Mouse (Mus musculus): ENCODE results near the gene Ppif. TPM values are rescaled to one million over a fixed set of nuclear protein-coding genes. Genes with fewer than 3 reads are reported as not detected.

Gene Ppif
- polyA plus RNA-seq (2014; fragmentation: Nextera tagmentation; extraction: Ambion mirVana): 47.4 and 50.9 TPM in 2 replicates

- Histone ChIP-seq H3K27ac (replicated peaks; ENCODE audit: low read depth, low read length) (no peak within 1 kb of the TSS), H3K9me3 (ENCODE audit: control insufficient read depth, low read length) (no peaks in the 10 kb centered on the region), H3K4me2 (ENCODE audit: low read depth, severe bottlenecking) (peak within 1 kb of the TSS; percentile 80), H3K9ac (ENCODE audit: low read length) (peak within 1 kb of the TSS; percentile 70), H3K4me1 (ENCODE audit: control insufficient read depth, insufficient read depth, low read length) (peaks cover 13% of the 10 kb centered on the region), H3K36me3 (ENCODE audit: control insufficient read depth, insufficient read depth, low read length) (peaks cover 6% of the 10 kb centered on the region; the same call in 1 of the 2 replicates), H3K4me3 (ENCODE audit: low read depth, low read length) (peak within 1 kb of the TSS; percentile 79), H3K27me3 (ENCODE audit: control insufficient read depth, insufficient read depth, low read length) (no peaks in the 10 kb centered on the region)
- ATAC-seq (ENCODE audit: insufficient number of reproducible peaks, low FRiP score, low TSS enrichment, low read depth) (peak; percentile 81), DNase-seq (ENCODE audit: low spot score) (peak; percentile 99)
- under 1% methylated on average over 70 of the region's 70 CpGs for WGBS
These were observed at the start of gene Ppif for GRCm38 (mm10) chr14:25693888-25694568. Ppif (plus strand) TSS chr14:25694154.

GRCm38 (mm10) chr14:25645717-25646116, 48.2 kb upstream of the Ppif start:
- no peak for ATAC-seq (ENCODE audit: insufficient number of reproducible peaks, low FRiP score, low TSS enrichment, low read depth)
- WGBS: 91% methylated on average over 9 of the region's 9 CpGs
- DNase-seq (ENCODE audit: low spot score): no peak

GRCm38 (mm10) chr14:25646161-25646621, 47.8 kb upstream of the Ppif start:
- Histone ChIP-seq H3K27ac (replicated peaks; ENCODE audit: low read depth, low read length) (no peak overlapping the region), H3K9me3 (ENCODE audit: control insufficient read depth, low read length) (no peaks in the 10 kb centered on the region), H3K9ac (ENCODE audit: low read length) (no peak overlapping the region), H3K4me3 (ENCODE audit: low read depth, low read length) (no peak overlapping the region), H3K27me3 (ENCODE audit: control insufficient read depth, insufficient read depth, low read length) (no peaks in the 10 kb centered on the region), H3K4me2 (ENCODE audit: low read depth, severe bottlenecking) (no peak overlapping the region), H3K4me1 (ENCODE audit: control insufficient read depth, insufficient read depth, low read length) (no peaks in the 10 kb centered on the region), H3K36me3 (ENCODE audit: control insufficient read depth, insufficient read depth, low read length) (peaks cover 55% of the 10 kb centered on the region)
- ATAC-seq (ENCODE audit: insufficient number of reproducible peaks, low FRiP score, low TSS enrichment, low read depth): 0 out of 2 replicates have a peak, but pooled peaks have one; percentile 36
- 79% methylated on average over 2 of the region's 2 CpGs for WGBS
- DNase-seq (ENCODE audit: low spot score): peak; percentile 64

More at GRCm38 (mm10) chr14:25645717-25646116, 48.2 kb upstream of the Ppif start:
- Histone ChIP-seq H3K4me2 (ENCODE audit: low read depth, severe bottlenecking) (no peak overlapping the region), H3K36me3 (ENCODE audit: control insufficient read depth, insufficient read depth, low read length) (peaks cover 53% of the 10 kb centered on the region), H3K4me3 (ENCODE audit: low read depth, low read length) (no peak overlapping the region), H3K27ac (replicated peaks; ENCODE audit: low read depth, low read length) (no peak overlapping the region), H3K9ac (ENCODE audit: low read length) (no peak overlapping the region), H3K4me1 (ENCODE audit: control insufficient read depth, insufficient read depth, low read length) (no peaks in the 10 kb centered on the region), H3K9me3 (ENCODE audit: control insufficient read depth, low read length) (no peaks in the 10 kb centered on the region), H3K27me3 (ENCODE audit: control insufficient read depth, insufficient read depth, low read length) (no peaks in the 10 kb centered on the region)

GRCm38 (mm10) chr14:25651131-25651530, 42.8 kb upstream of the Ppif start:
- Histone ChIP-seq H3K9ac (ENCODE audit: low read length) (no peak overlapping the region), H3K4me1 (ENCODE audit: control insufficient read depth, insufficient read depth, low read length) (no peaks in the 10 kb centered on the region), H3K36me3 (ENCODE audit: control insufficient read depth, insufficient read depth, low read length) (peaks cover 61% of the 10 kb centered on the region)

GRCm38 (mm10) chr14:25651905-25652304, 42.0 kb upstream of the Ppif start:
- H3K9me3 ChIP-seq (ENCODE audit: control insufficient read depth, low read length): no peaks in the 10 kb centered on the region
- WGBS: 90% methylated on average over 9 of the region's 9 CpGs
- H3K4me3 ChIP-seq (ENCODE audit: low read depth, low read length): no peak overlapping the region
- no peaks in the 10 kb centered on the region for H3K27me3 ChIP-seq (ENCODE audit: control insufficient read depth, insufficient read depth, low read length)
- H3K27ac ChIP-seq (replicated peaks; ENCODE audit: low read depth, low read length): no peak overlapping the region
- H3K4me2 ChIP-seq (ENCODE audit: low read depth, severe bottlenecking): no peak overlapping the region
- peaks cover 62% of the 10 kb centered on the region for H3K36me3 ChIP-seq (ENCODE audit: control insufficient read depth, insufficient read depth, low read length)
- no peak overlapping the region for H3K9ac ChIP-seq (ENCODE audit: low read length)
- ATAC-seq (ENCODE audit: insufficient number of reproducible peaks, low FRiP score, low TSS enrichment, low read depth) (no peak), DNase-seq (ENCODE audit: low spot score) (no peak)
- H3K4me1 ChIP-seq (ENCODE audit: control insufficient read depth, insufficient read depth, low read length): no peaks in the 10 kb centered on the region

More at GRCm38 (mm10) chr14:25651131-25651530, 42.8 kb upstream of the Ppif start:
- H3K9me3 ChIP-seq (ENCODE audit: control insufficient read depth, low read length): no peaks in the 10 kb centered on the region
- H3K27me3 ChIP-seq (ENCODE audit: control insufficient read depth, insufficient read depth, low read length): no peaks in the 10 kb centered on the region
- WGBS: 94% methylated on average over 4 of the region's 4 CpGs
- no peak overlapping the region for H3K4me2 ChIP-seq (ENCODE audit: low read depth, severe bottlenecking)
- no peak for DNase-seq (ENCODE audit: low spot score)
- H3K27ac ChIP-seq (replicated peaks; ENCODE audit: low read depth, low read length): no peak overlapping the region
- ATAC-seq (ENCODE audit: insufficient number of reproducible peaks, low FRiP score, low TSS enrichment, low read depth): no peak
- no peak overlapping the region for H3K4me3 ChIP-seq (ENCODE audit: low read depth, low read length)

- Histone ChIP-seq H3K4me1 (ENCODE audit: control insufficient read depth, insufficient read depth, low read length) (no peaks in the 10 kb centered on the region), H3K36me3 (ENCODE audit: control insufficient read depth, insufficient read depth, low read length) (peaks cover 69% of the 10 kb centered on the region), H3K27me3 (ENCODE audit: control insufficient read depth, insufficient read depth, low read length) (no peaks in the 10 kb centered on the region), H3K9me3 (ENCODE audit: control insufficient read depth, low read length) (no peaks in the 10 kb centered on the region), H3K4me3 (ENCODE audit: low read depth, low read length) (no peak overlapping the region), H3K4me2 (ENCODE audit: low read depth, severe bottlenecking) (no peak overlapping the region), H3K27ac (replicated peaks; ENCODE audit: low read depth, low read length) (no peak overlapping the region), H3K9ac (ENCODE audit: low read length) (no peak overlapping the region)
- DNase-seq (ENCODE audit: low spot score) (no peak), ATAC-seq (ENCODE audit: insufficient number of reproducible peaks, low FRiP score, low TSS enrichment, low read depth) (no peak)
- 93% methylated on average over 14 of the region's 14 CpGs for WGBS
These were observed 39.4 kb upstream of the Ppif start for GRCm38 (mm10) chr14:25654401-25655197.

- H3K9ac ChIP-seq (ENCODE audit: low read length): no peak overlapping the region
- DNase-seq (ENCODE audit: low spot score): no peak
- H3K4me1 ChIP-seq (ENCODE audit: control insufficient read depth, insufficient read depth, low read length): no peaks in the 10 kb centered on the region
- 71% methylated on average over 11 of the region's 11 CpGs for WGBS
- no peak overlapping the region for H3K27ac ChIP-seq (replicated peaks; ENCODE audit: low read depth, low read length)
- H3K4me2 ChIP-seq (ENCODE audit: low read depth, severe bottlenecking): no peak overlapping the region
- no peaks in the 10 kb centered on the region for H3K27me3 ChIP-seq (ENCODE audit: control insufficient read depth, insufficient read depth, low read length)
- no peak for ATAC-seq (ENCODE audit: insufficient number of reproducible peaks, low FRiP score, low TSS enrichment, low read depth)
- peaks cover 71% of the 10 kb centered on the region for H3K36me3 ChIP-seq (ENCODE audit: control insufficient read depth, insufficient read depth, low read length)
- H3K9me3 ChIP-seq (ENCODE audit: control insufficient read depth, low read length): no peaks in the 10 kb centered on the region
- no peak overlapping the region for H3K4me3 ChIP-seq (ENCODE audit: low read depth, low read length)
These were observed 33.3 kb upstream of the Ppif start for GRCm38 (mm10) chr14:25660661-25661060.

GRCm38 (mm10) chr14:25661185-25661920, 32.6 kb upstream of the Ppif start:
- no peaks in the 10 kb centered on the region for H3K27me3 ChIP-seq (ENCODE audit: control insufficient read depth, insufficient read depth, low read length)
- no peak overlapping the region for H3K4me3 ChIP-seq (ENCODE audit: low read depth, low read length)
- no peaks in the 10 kb centered on the region for H3K9me3 ChIP-seq (ENCODE audit: control insufficient read depth, low read length)
- H3K27ac ChIP-seq (replicated peaks; ENCODE audit: low read depth, low read length): no peak overlapping the region
- DNase-seq (ENCODE audit: low spot score): no peak
- no peak overlapping the region for H3K4me2 ChIP-seq (ENCODE audit: low read depth, severe bottlenecking)
- H3K9ac ChIP-seq (ENCODE audit: low read length): no peak overlapping the region
- no peak for ATAC-seq (ENCODE audit: insufficient number of reproducible peaks, low FRiP score, low TSS enrichment, low read depth)
- WGBS: 72% methylated on average over 17 of the region's 17 CpGs
- H3K4me1 ChIP-seq (ENCODE audit: control insufficient read depth, insufficient read depth, low read length): no peaks in the 10 kb centered on the region
- peaks cover 65% of the 10 kb centered on the region for H3K36me3 ChIP-seq (ENCODE audit: control insufficient read depth, insufficient read depth, low read length)
